Mouse (Mus musculus): ENCODE measurements around the gene Ddit4l. TPM values are rescaled to one million over a fixed set of nuclear protein-coding genes. Genes with fewer than 3 reads are reported as not detected.
"Not testable (repeated sequence)": the region's sequence is repeated elsewhere in the genome, so short reads cannot be mapped to it uniquely, and the experiment has no call there.

Ddit4l gene
- total RNA-seq, 1 experiment from 2014 or later, result not detected

DNA sequence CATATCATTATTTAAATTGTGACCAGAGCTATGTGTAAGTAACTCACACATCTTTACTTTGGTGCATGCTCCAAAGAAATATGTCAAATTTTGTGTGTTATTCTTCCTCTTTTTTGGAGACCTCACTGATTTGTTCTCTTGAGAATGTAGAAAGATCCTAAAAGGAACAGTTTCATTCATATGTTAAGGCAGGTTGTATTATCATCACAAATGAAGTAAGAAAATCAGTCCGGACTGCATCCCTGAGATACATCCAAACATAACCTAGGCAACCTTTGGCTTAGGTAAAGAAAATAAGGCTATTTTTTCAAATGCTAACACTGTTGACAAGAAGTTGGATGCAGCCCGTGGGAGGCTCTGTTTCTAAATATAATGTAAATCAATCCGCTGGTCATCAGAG, 21.2 kb downstream of the Ddit4l start:
- no peak for ATAC-seq (replicated peaks; ENCODE audit: insufficient number of reproducible peaks, low FRiP score, low TSS enrichment, poor library complexity, severe bottlenecking)

DNA sequence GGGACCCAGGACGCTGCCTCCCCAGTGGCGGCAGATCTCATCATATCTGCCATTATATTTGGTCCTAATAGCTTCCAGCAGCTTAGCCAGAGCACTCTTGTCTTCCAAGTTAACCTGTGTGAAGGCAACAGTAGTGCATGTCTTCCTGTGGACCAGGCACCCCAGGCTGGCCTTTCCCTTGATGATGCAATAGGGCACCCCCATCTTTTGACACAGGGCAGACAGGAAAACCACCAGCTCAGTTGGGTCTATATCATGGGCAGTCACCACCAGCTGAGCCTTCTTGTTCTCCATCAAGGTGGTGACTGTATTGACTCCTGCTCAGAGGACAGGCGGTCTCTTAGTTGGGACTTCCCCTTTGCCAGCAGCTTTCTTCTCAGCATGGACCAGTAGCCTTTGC, 22.7 kb downstream of the Ddit4l start:
- ATAC-seq (replicated peaks; ENCODE audit: insufficient number of reproducible peaks, low FRiP score, low TSS enrichment, poor library complexity, severe bottlenecking), result no peak

- ATAC-seq (replicated peaks; ENCODE audit: insufficient number of reproducible peaks, low FRiP score, low TSS enrichment, poor library complexity, severe bottlenecking), result no peak
Observed at GRCm38 (mm10) chr3:137644947-137645346, 23.5 kb downstream of the Ddit4l start.

DNA sequence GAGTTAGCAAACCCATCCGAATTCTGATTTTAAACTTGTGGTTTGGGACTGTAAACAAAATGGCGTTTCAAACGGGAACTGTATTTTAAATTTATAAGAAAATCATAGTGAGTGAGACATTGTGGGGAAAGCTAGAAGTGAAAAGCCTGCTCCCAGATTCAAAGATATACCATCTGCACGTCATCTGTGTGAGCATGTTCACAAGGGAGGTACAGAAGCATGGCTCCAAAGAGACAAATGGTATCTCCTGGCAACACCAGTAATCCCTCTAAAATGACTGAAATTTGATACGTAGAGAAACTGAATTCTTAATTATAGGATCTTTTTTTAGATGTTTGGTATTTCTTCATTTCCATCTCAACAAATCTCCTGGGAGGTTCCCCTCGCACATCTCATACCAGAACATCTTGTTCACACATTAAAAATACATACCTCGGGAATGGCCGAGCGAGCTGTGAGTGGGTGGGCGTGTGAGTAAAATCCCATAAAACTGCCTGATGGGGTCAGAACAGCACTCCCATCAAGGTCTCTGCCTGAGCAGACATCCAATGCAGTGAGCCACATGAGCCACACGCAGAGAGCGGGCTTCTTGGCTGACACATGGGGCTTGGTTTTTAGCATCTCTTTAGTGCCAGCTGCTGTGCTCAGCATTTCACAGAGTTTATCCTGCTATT, 26.2 kb downstream of the Ddit4l start:
- ATAC-seq (replicated peaks; ENCODE audit: insufficient number of reproducible peaks, low FRiP score, low TSS enrichment, poor library complexity, severe bottlenecking), result no peak

DNA sequence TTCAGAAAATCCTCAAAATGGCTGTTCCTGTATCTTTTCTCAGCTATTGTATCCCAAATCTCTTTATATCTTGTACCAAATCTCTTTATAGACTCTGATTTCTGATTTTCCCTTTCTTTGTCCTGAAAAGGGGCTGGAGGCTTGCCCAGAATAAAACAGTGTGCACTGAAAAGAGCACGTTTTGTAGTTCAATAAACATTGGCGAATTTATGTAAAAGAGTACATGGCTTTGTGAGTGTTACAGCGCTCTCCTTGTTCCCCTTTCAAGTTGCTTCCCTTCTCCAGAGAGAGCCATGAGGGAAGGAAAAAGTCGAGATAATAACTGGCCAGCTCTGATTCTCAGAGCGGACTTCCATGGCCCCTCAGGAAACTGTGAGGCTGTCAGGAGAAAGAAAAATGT, 27.7 kb downstream of the Ddit4l start:
- ATAC-seq (replicated peaks; ENCODE audit: insufficient number of reproducible peaks, low FRiP score, low TSS enrichment, poor library complexity, severe bottlenecking), result no peak

- ATAC-seq (replicated peaks; ENCODE audit: insufficient number of reproducible peaks, low FRiP score, low TSS enrichment, poor library complexity, severe bottlenecking), result no peak
Observed at GRCm38 (mm10) chr3:137652853-137653252, 31.4 kb downstream of the Ddit4l start.

DNA sequence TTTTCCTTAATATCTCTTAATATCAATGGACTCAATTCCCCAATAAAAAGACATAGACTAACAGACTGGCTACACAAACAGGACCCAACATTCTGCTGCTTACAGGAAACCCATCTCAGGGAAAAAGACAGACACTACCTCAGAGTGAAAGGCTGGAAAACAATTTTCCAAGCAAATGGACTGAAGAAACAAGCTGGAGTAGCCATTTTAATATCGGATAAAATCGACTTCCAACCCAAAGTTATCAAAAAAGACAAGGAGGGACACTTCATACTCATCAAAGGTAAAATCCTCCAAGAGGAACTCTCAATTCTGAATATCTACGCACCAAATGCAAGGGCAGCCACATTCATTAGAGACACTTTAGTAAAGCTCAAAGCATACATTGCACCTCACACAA, 49.8 kb downstream of the Ddit4l start, which contains the start of gene Gm21962:
Gene Gm21962 (plus strand): TSS at position 301 of the 400 bp plus-strand sequence.
- ATAC-seq (replicated peaks; ENCODE audit: insufficient number of reproducible peaks, low FRiP score, low TSS enrichment, poor library complexity, severe bottlenecking), result not testable (repeated sequence)

Other genes starting within 250 kb of the Ddit4l start
- 0.57 TPM in 1 of 3 replicates, not detected in the others for gene Gm21962, start 49.9 kb downstream of the Ddit4l start, total RNA-seq (2017)
- gene H2afz, start 242.9 kb downstream of the Ddit4l start, total RNA-seq (2017), result 654 to 930 TPM (median 732 TPM) in 3 replicates
- 14.1 to 21.8 TPM (median 15.1 TPM) in 3 replicates for gene Dnajb14, start 246.1 kb downstream of the Ddit4l start, total RNA-seq (2017)